Mouse (Mus musculus): ENCODE results near the gene Mapkapk3. TPM values are rescaled to one million over a fixed set of nuclear protein-coding genes. Genes with fewer than 3 reads are reported as not detected.

Mapkapk3 gene
- polyA plus RNA-seq, 1 experiment from 2014 or later: 2.6 TPM

DNA sequence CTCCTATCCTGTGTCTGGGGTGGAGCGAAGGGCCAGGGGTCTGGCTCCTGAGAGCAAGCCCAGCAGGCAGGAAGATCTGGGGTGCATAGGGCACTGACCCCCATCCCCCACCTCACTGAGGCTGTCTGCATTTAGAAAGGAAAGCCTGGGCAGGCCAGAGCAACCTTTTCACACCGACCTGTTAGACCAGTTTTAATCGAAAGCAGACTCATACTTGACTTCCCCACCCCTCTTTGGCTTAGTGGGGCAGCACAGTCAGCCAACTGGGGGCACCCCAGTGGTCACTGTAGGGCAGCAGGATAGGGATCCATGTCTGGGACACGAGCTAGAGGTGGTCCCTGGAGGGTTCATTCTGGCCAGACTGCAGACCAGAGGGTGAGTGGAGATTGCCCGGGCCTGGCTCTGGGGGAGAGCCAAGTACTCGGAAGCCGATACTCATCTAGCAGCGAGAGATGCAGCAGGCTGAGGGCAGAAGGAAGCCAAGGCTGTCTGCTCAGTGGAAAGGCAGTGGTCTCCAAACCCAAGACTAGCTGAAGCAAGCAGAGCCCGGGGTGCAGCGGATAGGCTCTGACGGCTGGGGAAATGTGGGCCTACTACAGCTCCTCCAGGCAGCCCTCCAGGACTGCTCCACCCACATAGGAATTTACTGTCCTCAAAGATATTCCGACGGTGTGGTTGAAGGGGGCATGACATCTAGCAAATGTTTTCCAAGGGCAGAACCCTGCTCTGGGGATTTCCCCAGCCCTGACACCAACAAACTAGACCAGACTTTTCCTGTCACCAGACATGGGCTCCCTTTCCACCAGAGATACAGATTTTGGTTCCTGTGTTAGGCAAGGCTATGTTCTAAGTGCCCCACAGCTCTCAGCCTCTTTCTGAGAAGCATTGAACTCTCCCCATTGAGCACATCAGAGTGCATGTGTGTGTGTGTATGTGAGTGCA is 16.2 kb upstream of the Mapkapk3 start:
- no peak overlapping the region for H3K9ac ChIP-seq (replicated peaks)
- H3K27me3 ChIP-seq: no peaks in the 10 kb centered on the region
- no peaks in the 10 kb centered on the region for H3K9me3 ChIP-seq
- no peak for ATAC-seq (ENCODE audit: low FRiP score, low read depth)
- no peak overlapping the region for H3K27ac ChIP-seq (replicated peaks)
- no peak overlapping the region for H3K4me2 ChIP-seq (replicated peaks)
- H3K4me1 ChIP-seq: no peaks in the 10 kb centered on the region
- no peak overlapping the region for H3K4me3 ChIP-seq
- peaks cover 8% of the 10 kb centered on the region for H3K36me3 ChIP-seq
- 65% methylated on average over 13 of the region's 13 CpGs for WGBS

DNA sequence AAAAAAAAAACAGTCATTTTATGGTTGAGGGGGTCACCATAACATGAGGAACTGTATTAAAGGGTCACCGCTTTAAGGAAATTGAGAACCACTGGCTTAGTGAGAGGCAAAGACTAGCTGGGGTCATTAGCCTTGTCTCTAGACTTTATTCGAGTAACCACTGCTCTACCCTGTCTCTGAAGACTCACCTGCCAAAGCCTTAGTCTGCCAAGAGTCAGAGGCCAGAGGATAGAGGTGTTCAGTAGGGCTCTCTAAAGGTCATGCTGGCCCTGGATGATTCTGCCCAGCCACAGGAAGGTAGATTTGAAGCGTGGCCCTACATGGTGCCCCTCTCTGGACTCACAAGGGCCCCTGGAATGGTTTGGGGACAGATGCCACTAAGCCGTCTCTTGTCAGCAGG is 15.3 kb upstream of the Mapkapk3 start:
- H3K4me1 ChIP-seq: no peaks in the 10 kb centered on the region
- no peak overlapping the region for H3K4me3 ChIP-seq
- no peak overlapping the region for H3K9ac ChIP-seq (replicated peaks)
- no peaks in the 10 kb centered on the region for H3K9me3 ChIP-seq
- no peak for ATAC-seq (ENCODE audit: low FRiP score, low read depth)
- H3K27me3 ChIP-seq: no peaks in the 10 kb centered on the region
- no peak overlapping the region for H3K4me2 ChIP-seq (replicated peaks)
- WGBS: 81% methylated on average over 4 of the region's 4 CpGs
- no peak overlapping the region for H3K27ac ChIP-seq (replicated peaks)
- peaks cover 12% of the 10 kb centered on the region for H3K36me3 ChIP-seq

DNA sequence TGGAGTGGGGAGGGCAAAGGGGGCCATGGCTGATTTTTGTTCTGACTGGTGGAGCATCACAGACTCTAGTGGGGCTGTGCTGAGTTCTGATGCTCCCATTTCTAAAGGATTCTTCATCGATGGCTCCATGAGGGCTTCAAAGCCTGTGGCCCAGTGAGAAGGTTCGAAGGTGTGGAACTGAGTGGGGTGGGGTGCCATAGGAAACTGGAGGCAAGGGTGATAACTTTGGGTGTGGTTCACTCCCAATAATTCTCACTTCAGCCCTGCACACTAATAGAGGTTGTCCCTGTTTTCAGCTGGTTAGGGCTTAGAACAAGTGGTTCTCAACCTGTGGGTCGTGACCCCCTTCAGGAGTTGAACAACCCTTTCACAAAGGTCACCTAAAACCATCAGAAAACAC is 14.7 kb upstream of the Mapkapk3 start:
- Histone ChIP-seq H3K4me2 (replicated peaks) (no peak overlapping the region), H3K4me3 (no peak overlapping the region), H3K27ac (replicated peaks) (no peak overlapping the region), H3K9ac (replicated peaks) (no peak overlapping the region), H3K36me3 (peaks cover 12% of the 10 kb centered on the region), H3K27me3 (no peaks in the 10 kb centered on the region), H3K9me3 (no peaks in the 10 kb centered on the region), H3K4me1 (no peaks in the 10 kb centered on the region)
- WGBS: 97% methylated on average over 3 of the region's 3 CpGs
- no peak for ATAC-seq (ENCODE audit: low FRiP score, low read depth)

DNA sequence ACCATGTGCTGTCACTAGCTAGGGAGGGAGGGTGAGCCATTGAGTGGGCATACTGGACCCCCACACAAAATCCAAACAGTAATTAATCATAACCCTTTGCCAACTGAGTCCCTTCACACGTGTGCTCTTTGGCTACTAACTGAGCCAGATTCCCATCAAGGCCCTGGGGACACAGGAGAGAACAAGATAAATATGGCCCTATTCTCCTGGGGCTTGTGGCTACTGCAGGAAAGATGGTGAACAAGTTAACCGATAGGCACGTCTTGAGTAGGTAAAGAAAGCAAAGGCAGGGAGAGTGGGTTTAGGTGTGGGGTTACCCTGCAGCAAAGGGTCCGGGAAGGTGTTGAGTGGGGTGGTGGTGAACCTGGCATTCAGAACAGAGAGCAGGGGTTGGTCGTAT is 14.2 kb upstream of the Mapkapk3 start:
- ATAC-seq (ENCODE audit: low FRiP score, low read depth): no peak
- Histone ChIP-seq H3K4me1 (no peaks in the 10 kb centered on the region), H3K9ac (replicated peaks) (no peak overlapping the region), H3K36me3 (peaks cover 12% of the 10 kb centered on the region), H3K4me2 (replicated peaks) (no peak overlapping the region), H3K27ac (replicated peaks) (no peak overlapping the region), H3K9me3 (no peaks in the 10 kb centered on the region), H3K27me3 (no peaks in the 10 kb centered on the region), H3K4me3 (no peak overlapping the region)
- WGBS: 88% methylated on average over 5 of the region's 5 CpGs

DNA sequence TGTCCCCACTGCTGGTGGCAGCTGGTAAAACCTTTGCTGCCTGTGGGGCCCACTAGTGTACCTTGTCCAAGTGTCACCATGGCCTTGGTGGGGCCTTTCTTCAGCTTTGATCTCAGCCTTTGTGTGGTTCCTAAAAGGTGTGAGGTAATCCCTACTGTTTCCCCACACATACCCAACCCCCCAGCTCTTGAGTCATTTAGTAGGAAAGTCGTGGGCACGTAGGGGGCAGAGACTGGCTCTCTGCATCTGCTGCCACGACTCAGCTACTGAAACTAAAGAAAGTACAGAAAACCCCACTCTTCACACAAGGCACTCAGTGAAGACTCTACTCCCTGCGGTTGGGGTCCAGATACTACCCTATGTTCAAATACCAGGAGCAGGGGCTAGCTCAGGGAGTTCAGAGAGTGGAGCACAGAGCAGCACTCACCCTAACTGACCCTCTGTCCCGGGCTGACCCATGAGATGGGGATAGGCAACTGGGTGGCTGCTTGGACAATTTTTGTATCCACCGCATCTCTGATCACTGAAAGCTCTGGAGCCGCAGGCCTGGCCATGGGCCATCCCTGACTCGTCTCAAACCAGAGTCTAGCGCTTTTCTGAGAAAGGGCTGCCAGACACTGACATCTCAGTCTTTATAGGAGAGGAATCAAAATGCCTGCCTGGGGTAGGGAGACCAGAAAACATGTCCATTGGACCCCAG is 13.6 kb upstream of the Mapkapk3 start:
- Histone ChIP-seq H3K27ac (replicated peaks) (no peak overlapping the region), H3K4me2 (replicated peaks) (no peak overlapping the region), H3K9ac (replicated peaks) (no peak overlapping the region), H3K4me1 (no peaks in the 10 kb centered on the region), H3K9me3 (no peaks in the 10 kb centered on the region), H3K27me3 (no peaks in the 10 kb centered on the region), H3K4me3 (no peak overlapping the region), H3K36me3 (peaks cover 12% of the 10 kb centered on the region)
- ATAC-seq (ENCODE audit: low FRiP score, low read depth): no peak
- WGBS: 86% methylated on average over 9 of the region's 9 CpGs

DNA sequence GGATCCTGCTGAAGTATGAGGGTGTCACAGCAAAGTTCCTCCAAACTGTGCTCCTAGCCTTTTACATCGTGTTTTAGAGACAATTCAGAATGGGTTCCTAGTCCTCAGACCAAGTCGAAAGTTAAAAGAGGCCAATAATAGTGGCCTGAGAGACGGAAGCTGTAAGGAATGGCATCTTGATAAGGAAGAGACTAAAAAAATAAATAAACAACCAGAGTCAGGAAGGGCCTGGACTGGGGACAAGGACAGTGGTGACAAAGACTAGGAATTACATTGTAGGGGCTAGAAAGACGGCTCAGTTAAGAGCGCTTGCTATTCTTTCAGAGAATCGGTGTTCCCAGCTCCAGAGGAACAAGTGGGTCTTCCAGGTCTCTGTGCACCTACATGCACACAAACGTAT is 12.9 kb upstream of the Mapkapk3 start:
- 0 out of 2 replicates have a peak, but pooled peaks cover 6% of the 10 kb centered on the region for H3K27me3 ChIP-seq
- no peak overlapping the region for H3K9ac ChIP-seq (replicated peaks)
- H3K4me1 ChIP-seq: peaks cover 4% of the 10 kb centered on the region; the same call in 1 of the 2 replicates
- H3K36me3 ChIP-seq: peaks cover 12% of the 10 kb centered on the region
- H3K4me3 ChIP-seq: no peak overlapping the region
- H3K4me2 ChIP-seq (replicated peaks): no peak overlapping the region
- 88% methylated on average over 7 of the region's 7 CpGs for WGBS
- no peak overlapping the region for H3K27ac ChIP-seq (replicated peaks)
- no peaks in the 10 kb centered on the region for H3K9me3 ChIP-seq
- no peak for ATAC-seq (ENCODE audit: low FRiP score, low read depth)

DNA sequence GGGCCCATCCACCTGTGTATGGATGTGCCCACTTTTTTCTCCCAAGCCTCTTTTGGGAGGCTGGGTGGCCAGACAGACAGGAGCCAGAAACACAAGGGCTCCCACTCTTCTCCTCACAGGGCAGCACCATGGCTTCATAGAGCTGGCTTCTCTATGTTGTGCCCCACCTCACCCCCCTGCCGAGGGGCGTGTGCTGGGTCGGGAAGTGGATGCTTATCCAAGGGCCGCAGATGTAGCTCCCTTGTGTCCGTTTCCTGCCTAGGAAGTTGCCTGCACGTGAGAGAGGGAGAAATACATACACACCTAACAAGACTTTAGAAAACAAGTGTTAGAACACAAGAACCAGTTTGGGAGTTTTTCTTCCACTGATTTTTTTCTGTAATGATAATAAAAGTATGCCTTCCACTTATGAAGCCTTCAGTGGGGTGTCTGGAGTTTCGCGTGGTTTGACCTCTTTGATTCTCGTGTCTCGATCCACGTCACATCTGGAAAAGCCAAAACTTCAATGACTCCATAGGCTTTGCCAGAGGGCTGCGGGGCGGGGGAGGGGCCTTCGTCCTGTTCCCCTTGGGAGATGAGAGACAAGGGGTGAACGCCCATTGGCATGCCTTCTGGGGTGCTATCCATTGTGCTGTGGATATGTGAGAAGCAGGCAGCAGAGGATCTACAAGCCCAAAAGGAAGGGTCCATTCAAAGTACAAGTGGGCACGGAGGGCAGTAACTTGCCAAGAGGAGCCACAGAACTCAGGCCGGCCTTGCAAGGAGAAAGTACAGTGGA is 12.1 kb upstream of the Mapkapk3 start:
- Histone ChIP-seq H3K9me3 (no peaks in the 10 kb centered on the region), H3K36me3 (peaks cover 12% of the 10 kb centered on the region), H3K4me2 (replicated peaks) (no peak overlapping the region), H3K9ac (replicated peaks) (no peak overlapping the region), H3K4me3 (no peak overlapping the region), H3K4me1 (peaks cover 11% of the 10 kb centered on the region; the same call in 1 of the 2 replicates), H3K27me3 (0 out of 2 replicates have a peak, but pooled peaks cover 6% of the 10 kb centered on the region), H3K27ac (replicated peaks) (no peak overlapping the region)
- no peak for ATAC-seq (ENCODE audit: low FRiP score, low read depth)
- WGBS: 85% methylated on average over 17 of the region's 17 CpGs

DNA sequence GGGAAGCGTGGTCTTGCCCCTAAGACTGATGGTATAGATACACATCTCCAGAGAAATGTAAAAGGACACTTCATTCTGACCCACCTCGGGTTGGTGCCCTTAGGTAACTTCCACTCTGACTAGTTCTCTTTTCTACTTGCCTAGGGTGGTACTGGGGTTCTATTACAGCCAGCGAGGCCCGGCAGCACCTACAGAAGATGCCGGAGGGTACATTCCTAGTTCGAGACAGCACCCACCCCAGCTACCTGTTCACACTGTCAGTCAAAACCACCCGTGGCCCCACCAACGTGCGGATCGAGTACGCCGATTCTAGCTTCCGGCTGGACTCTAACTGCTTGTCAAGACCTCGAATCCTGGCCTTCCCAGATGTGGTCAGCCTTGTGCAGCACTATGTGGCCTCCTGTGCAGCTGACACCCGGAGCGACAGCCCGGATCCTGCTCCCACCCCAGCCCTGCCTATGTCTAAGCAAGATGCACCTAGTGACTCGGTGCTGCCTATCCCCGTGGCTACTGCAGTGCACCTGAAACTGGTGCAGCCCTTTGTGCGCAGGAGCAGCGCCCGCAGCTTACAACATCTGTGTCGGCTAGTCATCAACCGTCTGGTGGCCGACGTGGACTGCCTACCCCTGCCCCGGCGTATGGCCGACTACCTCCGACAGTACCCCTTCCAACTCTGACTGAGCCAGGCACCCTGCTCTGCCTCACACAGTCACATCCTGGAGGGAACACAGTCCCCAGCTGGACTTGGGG is 10.7 kb upstream of the Mapkapk3 start:
- Histone ChIP-seq H3K27me3 (peaks cover 14% of the 10 kb centered on the region), H3K36me3 (peaks cover 12% of the 10 kb centered on the region), H3K4me1 (peaks cover 15% of the 10 kb centered on the region; the same call in 1 of the 2 replicates), H3K4me3 (no peak overlapping the region), H3K27ac (replicated peaks) (no peak overlapping the region), H3K9ac (replicated peaks) (no peak overlapping the region), H3K9me3 (no peaks in the 10 kb centered on the region), H3K4me2 (replicated peaks) (no peak overlapping the region)
- WGBS: 93% methylated on average over 30 of the region's 30 CpGs
- ATAC-seq (ENCODE audit: low FRiP score, low read depth): no peak

DNA sequence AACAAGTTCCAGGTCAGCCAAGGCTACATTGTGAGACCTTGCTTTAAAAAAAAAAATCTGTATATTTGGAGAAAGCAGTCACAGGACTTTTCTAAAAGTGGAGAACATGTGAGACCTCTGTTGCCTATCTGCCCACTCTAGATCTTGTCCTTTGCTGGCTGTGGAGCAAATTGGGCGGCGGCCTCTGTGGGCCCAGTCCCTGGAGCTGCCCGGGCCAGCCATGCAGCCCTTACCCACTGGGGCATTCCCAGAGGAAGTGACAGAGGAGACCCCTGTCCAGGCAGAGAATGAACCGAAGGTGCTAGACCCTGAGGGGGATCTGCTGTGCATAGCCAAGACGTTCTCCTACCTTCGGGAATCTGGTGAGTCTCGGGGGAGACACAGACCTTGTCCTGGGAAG is 10.1 kb upstream of the Mapkapk3 start:
- Histone ChIP-seq H3K9ac (replicated peaks) (no peak overlapping the region), H3K36me3 (peaks cover 12% of the 10 kb centered on the region), H3K9me3 (no peaks in the 10 kb centered on the region), H3K4me1 (peaks cover 15% of the 10 kb centered on the region; the same call in 1 of the 2 replicates), H3K4me3 (no peak overlapping the region), H3K27ac (replicated peaks) (no peak overlapping the region), H3K4me2 (replicated peaks) (no peak overlapping the region), H3K27me3 (peaks cover 15% of the 10 kb centered on the region)
- no peak for ATAC-seq (ENCODE audit: low FRiP score, low read depth)
- WGBS: 91% methylated on average over 7 of the region's 7 CpGs

DNA sequence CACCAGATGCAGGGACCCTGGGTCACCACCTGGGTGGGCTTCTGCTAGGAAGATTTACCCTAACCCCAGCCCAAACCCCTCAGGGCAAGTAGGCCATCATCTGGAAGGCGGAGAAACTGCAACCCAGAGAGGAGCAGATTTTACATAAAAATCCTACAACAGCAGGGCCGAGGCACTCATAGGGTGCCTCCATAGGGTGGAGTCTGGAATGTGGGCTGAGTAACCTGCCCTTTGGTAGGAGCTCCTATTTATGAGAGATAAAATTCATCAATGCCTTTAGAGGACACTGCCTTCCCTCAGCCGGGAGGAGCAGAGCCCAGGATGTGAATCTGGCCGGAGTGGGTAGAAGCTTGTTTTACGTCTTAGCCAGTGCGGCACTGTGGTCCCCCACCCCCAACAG is 9.2 kb upstream of the Mapkapk3 start:
- no peaks in the 10 kb centered on the region for H3K9me3 ChIP-seq
- H3K27ac ChIP-seq (replicated peaks): no peak overlapping the region
- H3K27me3 ChIP-seq: peaks cover 17% of the 10 kb centered on the region
- no peak overlapping the region for H3K4me2 ChIP-seq (replicated peaks)
- H3K4me1 ChIP-seq: peaks cover 15% of the 10 kb centered on the region; the same call in 1 of the 2 replicates
- ATAC-seq (ENCODE audit: low FRiP score, low read depth): no peak
- H3K4me3 ChIP-seq: no peak overlapping the region
- H3K9ac ChIP-seq (replicated peaks): no peak overlapping the region
- H3K36me3 ChIP-seq: peaks cover 12% of the 10 kb centered on the region
- 87% methylated on average over 6 of the region's 6 CpGs for WGBS

DNA sequence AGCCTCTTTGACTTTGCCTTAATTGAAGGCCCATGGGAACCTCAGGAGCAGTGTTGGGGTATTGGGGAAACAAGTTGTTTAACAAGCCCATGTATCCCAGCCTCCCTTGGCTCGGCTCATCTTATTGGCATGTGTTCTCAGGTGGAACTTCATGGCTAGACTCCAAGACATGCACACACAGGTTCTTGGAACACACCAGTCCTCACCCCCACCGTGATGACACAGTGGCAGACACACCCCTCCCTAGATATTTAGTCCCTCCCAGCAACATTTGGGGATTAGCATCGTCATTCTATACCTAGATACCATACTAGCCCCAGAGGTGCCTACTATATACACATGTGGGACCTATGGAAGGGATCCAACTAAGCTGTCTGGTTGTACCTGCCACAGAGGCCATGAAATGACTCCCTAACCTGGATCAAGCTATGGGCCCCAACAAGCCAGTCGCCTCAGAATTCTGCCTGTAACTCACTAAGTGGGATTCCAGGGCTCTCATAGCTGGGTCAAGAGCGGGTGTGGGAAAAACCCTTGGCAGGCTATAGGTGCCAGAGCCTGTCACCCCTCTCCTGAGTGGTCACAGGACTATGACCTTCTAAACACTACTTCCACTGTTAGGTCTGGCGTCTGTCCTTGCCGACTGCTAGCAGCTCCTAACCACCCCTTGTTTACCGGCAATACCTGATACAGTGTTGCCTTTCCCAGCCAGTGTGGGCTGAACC is 8.5 kb upstream of the Mapkapk3 start:
- peaks cover 22% of the 10 kb centered on the region for H3K27me3 ChIP-seq
- no peak overlapping the region for H3K4me2 ChIP-seq (replicated peaks)
- 87% methylated on average over 8 of the region's 8 CpGs for WGBS
- no peaks in the 10 kb centered on the region for H3K9me3 ChIP-seq
- H3K4me1 ChIP-seq: peaks cover 15% of the 10 kb centered on the region; the same call in 1 of the 2 replicates
- H3K4me3 ChIP-seq: no peak overlapping the region
- H3K27ac ChIP-seq (replicated peaks): no peak overlapping the region
- peaks cover 12% of the 10 kb centered on the region for H3K36me3 ChIP-seq
- ATAC-seq (ENCODE audit: low FRiP score, low read depth): no peak
- H3K9ac ChIP-seq (replicated peaks): no peak overlapping the region

Data from midbrain, embryonic 12.5 days (tissue).